Comparison of ENCODE assay signal across 16 mouse cellular contexts in genomic region chr4:32770284-32770810, GRCm38 (mm10). TPM values are rescaled to one million over a fixed set of nuclear protein-coding genes. Genes with fewer than 3 reads are reported as not detected.
DNase-seq lines count a peak whose midpoint lies in the region; ATAC-seq and TF ChIP-seq lines count a peak whose summit lies in the region.
"Had no signal": no experiment of that assay in that cellular context is flagged by ENCODE, and none has a peak within 500 bp of the region (broad histone marks: within the 10 kb centered on the region; RNA-seq: fewer than 3 reads in every experiment).

No protein-coding gene starts in this region.

- intact Hi-C loops in heart, adult 2 months (cut with DNase I), result no loop called here
- intact Hi-C loops in heart, postnatal 25 days (cut with DNase I), result no loop called here

- H3K4me1 ChIP-seq in heart, adult 2 months (ENCODE audit: control insufficient read depth, insufficient read depth, low read length), result no peaks in the 10 kb centered on the region
- H3K4me1 ChIP-seq in lung, postnatal 0 days (ENCODE audit: insufficient read depth, low read depth, low read length), result no peaks in the 10 kb centered on the region
- H3K4me1 ChIP-seq: heart, embryonic 15.5 days; hindbrain, embryonic 15.5 days; kidney, embryonic 15.5 days; liver, embryonic 13.5 days had no signal

- H3K9ac ChIP-seq in heart, adult 2 months (ENCODE audit: low read depth, low read length), result no peak overlapping the region
- H3K9ac ChIP-seq in lung, postnatal 0 days (replicated peaks; ENCODE audit: low read depth), result no peak overlapping the region
- H3K9ac ChIP-seq: heart, embryonic 15.5 days; hindbrain, embryonic 15.5 days; kidney, embryonic 15.5 days; liver, embryonic 13.5 days had no signal

- no peaks in the 10 kb centered on the region for H3K79me2 ChIP-seq in heart, adult 2 months (replicated peaks; ENCODE audit: control insufficient read depth, insufficient read depth, low read length)

- H3K4me3 ChIP-seq in heart, adult 2 months, result no peak overlapping the region
- no peak overlapping the region for H3K4me3 ChIP-seq in lung, postnatal 0 days (ENCODE audit: low read depth, low read length)
- H3K4me3 ChIP-seq: heart, embryonic 15.5 days; hindbrain, embryonic 15.5 days; kidney, embryonic 15.5 days; liver, embryonic 13.5 days had no signal

- DNase-seq in heart, adult 2 months, result no peak
- no peak for DNase-seq in heart, postnatal 25 days (ENCODE audit: low spot score)
- no peak for DNase-seq in lung, postnatal 0 days (ENCODE audit: low spot score)
- DNase-seq in lung, postnatal 4 days, result no peak
- DNase-seq in R1 (ENCODE audit: low read depth, low spot score), result peak; percentile 93
- no peak for DNase-seq in heart, adult 9 months (ENCODE audit: low spot score in 2 of 2)
- DNase-seq: adrenal gland, postnatal 36 days; cerebellum, adult 11 months; embryo, embryonic 11 days; liver, embryonic 13.5 days; midbrain, embryonic 14.5 days had no signal

- TF ChIP-seq POLR2A in heart, adult 2 months (IDR thresholded peaks at IDR 0.05; ENCODE audit: insufficient read depth, low read depth, low read length), result no peak

- no peak for ATAC-seq in lung, postnatal 0 days
- ATAC-seq in activated CD4-positive, CD25-positive, alpha-beta regulatory T cell, adult 4 months, result no peak

- H3K9me3 ChIP-seq in lung, postnatal 0 days (ENCODE audit: low read length), result no peaks in the 10 kb centered on the region
- H3K9me3 ChIP-seq: heart, embryonic 15.5 days; hindbrain, embryonic 15.5 days; kidney, embryonic 15.5 days; liver, embryonic 13.5 days had no signal

- TF ChIP-seq EP300 in heart, adult 2 months (IDR thresholded peaks at IDR 0.05; ENCODE audit: insufficient read depth, low read depth, low read length), result no peak
- no peak for TF ChIP-seq EP300 in lung, postnatal 0 days (IDR thresholded peaks at IDR 0.05)

- H3K27me3 ChIP-seq in heart, adult 2 months (ENCODE audit: control insufficient read depth, insufficient read depth, low read length), result no peaks in the 10 kb centered on the region
- H3K27me3 ChIP-seq in lung, postnatal 0 days (replicated peaks; ENCODE audit: insufficient read depth, low read length), result no peaks in the 10 kb centered on the region
- H3K27me3 ChIP-seq: heart, embryonic 15.5 days; hindbrain, embryonic 15.5 days; kidney, embryonic 15.5 days; liver, embryonic 13.5 days had no signal

- H3K4me2 ChIP-seq in lung, postnatal 0 days (replicated peaks; ENCODE audit: low read depth, low read length), result no peak overlapping the region
- H3K4me2 ChIP-seq: heart, embryonic 15.5 days; hindbrain, embryonic 15.5 days; kidney, embryonic 15.5 days; liver, embryonic 13.5 days had no signal

- no peaks in the 10 kb centered on the region for H3K36me3 ChIP-seq in heart, adult 2 months (ENCODE audit: control insufficient read depth, insufficient read depth, low read length)
- peaks cover 16% of the 10 kb centered on the region for H3K36me3 ChIP-seq in lung, postnatal 0 days (ENCODE audit: insufficient read depth, low read length)

- peak; percentile 29 for TF ChIP-seq CTCF in heart, adult 2 months (IDR thresholded peaks at IDR 0.05)
- peak; percentile 47 for TF ChIP-seq CTCF in lung, postnatal 0 days (IDR thresholded peaks at IDR 0.05)

- WGBS in heart, adult 2 months, result 89% methylated on average over 7 of the region's 7 CpGs
- 98% methylated on average over 7 of the region's 7 CpGs for WGBS in lung, postnatal 0 days

- no peak overlapping the region for H3K27ac ChIP-seq in heart, adult 2 months
- H3K27ac ChIP-seq in lung, postnatal 0 days (ENCODE audit: low read length), result no peak overlapping the region
- H3K27ac ChIP-seq: heart, embryonic 15.5 days; hindbrain, embryonic 15.5 days; kidney, embryonic 15.5 days; liver, embryonic 13.5 days; macrophage had no signal

RNA-seq across cellular contexts. Expression of gene Lyrm2, which starts 29.7 kb away (rescaled TPM):
- 10 to 100 TPM; 34.4 TPM for total RNA-seq in heart, adult 2 months (2021)
- 16.1 and 22.2 TPM in 2 replicates for polyA plus RNA-seq in heart, adult 2 months (2012; rRNA removed)
- total RNA-seq in heart, postnatal 25 days (2021), result 10 to 100 TPM; 30.2 to 35.3 TPM
- polyA plus RNA-seq in lung, postnatal 0 days (2015; fragmentation: Nextera tagmentation; extraction: Ambion mirVana), result 92.5 and 95.1 TPM in 2 replicates
- polyA plus RNA-seq in activated CD4-positive, CD25-positive, alpha-beta regulatory T cell, adult 4 months (2017; shearing (Covaris generic)), result 10 to 100 TPM; 73.5 to 78.9 TPM
